Mouse (Mus musculus): ENCODE data around the gene Clec2i.
"Not testable (repeated sequence)": the region's sequence is repeated elsewhere in the genome, so short reads cannot be mapped to it uniquely, and the experiment has no call there.

Clec2i gene

GRCm38 (mm10) chr6:128854895-128855294 is 32.5 kb upstream of the Clec2i start:
- DNase-seq (ENCODE audit: low spot score in 2 of 2), result no peak

GRCm38 (mm10) chr6:128855477-128855876 is 31.9 kb upstream of the Clec2i start:
- DNase-seq (ENCODE audit: low spot score in 2 of 2), result peak in 1 of 2 experiments; percentile 62

- peak in 1 of 2 experiments; percentile 65 for DNase-seq (ENCODE audit: low spot score in 2 of 2)
Measured at GRCm38 (mm10) chr6:128856250-128856649, 31.1 kb upstream of the Clec2i start.

- DNase-seq (ENCODE audit: low spot score in 2 of 2), result no peak
Measured at GRCm38 (mm10) chr6:128857976-128858375, 29.4 kb upstream of the Clec2i start.

GRCm38 (mm10) chr6:128868861-128869260 is 18.5 kb upstream of the Clec2i start:
- DNase-seq (ENCODE audit: low spot score in 2 of 2), result no peak

- no peak for DNase-seq (ENCODE audit: low spot score in 2 of 2)
Measured at GRCm38 (mm10) chr6:128871910-128872610, 15.3 kb upstream of the Clec2i start.

- DNase-seq (ENCODE audit: low spot score in 2 of 2), result no peak
Measured at GRCm38 (mm10) chr6:128888834-128889233, 1.4 kb downstream of the Clec2i start.

- peak; percentile 27 to 63 for DNase-seq (ENCODE audit: low spot score in 2 of 2)
Measured at GRCm38 (mm10) chr6:128890948-128891355, 3.6 kb downstream of the Clec2i start, which contains the start of gene BC035044. BC035044 (minus strand) TSS chr6:128891126.

- no peak for DNase-seq (ENCODE audit: low spot score in 2 of 2)
Measured at GRCm38 (mm10) chr6:128895404-128896001, 8.1 kb downstream of the Clec2i start.

GRCm38 (mm10) chr6:128900044-128900443 is 12.7 kb downstream of the Clec2i start:
- DNase-seq (ENCODE audit: low spot score in 2 of 2), result no peak

GRCm38 (mm10) chr6:128900796-128901552 is 13.6 kb downstream of the Clec2i start:
- not testable (repeated sequence) for DNase-seq (ENCODE audit: low spot score in 2 of 2)

- DNase-seq (ENCODE audit: low spot score in 2 of 2), result no peak
Measured at GRCm38 (mm10) chr6:128913598-128914254, 26.3 kb downstream of the Clec2i start.

- DNase-seq (ENCODE audit: low spot score in 2 of 2), result no peak
Measured at GRCm38 (mm10) chr6:128917322-128917721, 29.9 kb downstream of the Clec2i start.

- DNase-seq (ENCODE audit: low spot score in 2 of 2), result no peak
Measured at GRCm38 (mm10) chr6:128933050-128933449, 45.7 kb downstream of the Clec2i start.

GRCm38 (mm10) chr6:128934081-128934480 is 46.7 kb downstream of the Clec2i start, which contains the start of gene Clec2g:
Clec2g (plus strand) TSS chr6:128934381.
- not testable (repeated sequence) for DNase-seq (ENCODE audit: low spot score in 2 of 2)

GRCm38 (mm10) chr6:128935889-128936665 is 48.7 kb downstream of the Clec2i start:
- DNase-seq (ENCODE audit: low spot score in 2 of 2), result not testable (repeated sequence)

GRCm38 (mm10) chr6:128941646-128942421 is 54.4 kb downstream of the Clec2i start:
- DNase-seq (ENCODE audit: low spot score in 2 of 2), result no peak

- no peak for DNase-seq (ENCODE audit: low spot score in 2 of 2)
Measured at GRCm38 (mm10) chr6:128945564-128945963, 58.2 kb downstream of the Clec2i start.

Measured in spleen, postnatal 4 days (tissue).